Mouse (Mus musculus) heart, postnatal 14 days (tissue): Measurements from ENCODE around the gene Gramd1b. TPM values are rescaled to one million over a fixed set of nuclear protein-coding genes. Genes with fewer than 3 reads are reported as not detected.

Experiments
- DNase-seq, 2 experiments: peaks; one replicate each; pipeline ENCODE4 v3.0.0; 2021 to 2022
- intact Hi-C: fragments of 180-260 bp; cut with DNase I; formaldehyde crosslinking; loops from one replicate; pipeline ENCODE4 v1.15.1; 2025
- total RNA-seq, 2 experiments: library from RNA; stranded (reverse); gene quantifications; 2 replicates each; pipeline ENCODE4 v1.2.3; 2021

Gene Gramd1b
- total RNA-seq, 2 experiments from 2014 or later: 19.2 to 24.5 TPM

GRCm38 (mm10) chr9:40460781-40461180, 70.4 kb downstream of the Gramd1b start:
- intact Hi-C loops: no loop called here
- peak; percentile 26 to 33 for DNase-seq

DNA sequence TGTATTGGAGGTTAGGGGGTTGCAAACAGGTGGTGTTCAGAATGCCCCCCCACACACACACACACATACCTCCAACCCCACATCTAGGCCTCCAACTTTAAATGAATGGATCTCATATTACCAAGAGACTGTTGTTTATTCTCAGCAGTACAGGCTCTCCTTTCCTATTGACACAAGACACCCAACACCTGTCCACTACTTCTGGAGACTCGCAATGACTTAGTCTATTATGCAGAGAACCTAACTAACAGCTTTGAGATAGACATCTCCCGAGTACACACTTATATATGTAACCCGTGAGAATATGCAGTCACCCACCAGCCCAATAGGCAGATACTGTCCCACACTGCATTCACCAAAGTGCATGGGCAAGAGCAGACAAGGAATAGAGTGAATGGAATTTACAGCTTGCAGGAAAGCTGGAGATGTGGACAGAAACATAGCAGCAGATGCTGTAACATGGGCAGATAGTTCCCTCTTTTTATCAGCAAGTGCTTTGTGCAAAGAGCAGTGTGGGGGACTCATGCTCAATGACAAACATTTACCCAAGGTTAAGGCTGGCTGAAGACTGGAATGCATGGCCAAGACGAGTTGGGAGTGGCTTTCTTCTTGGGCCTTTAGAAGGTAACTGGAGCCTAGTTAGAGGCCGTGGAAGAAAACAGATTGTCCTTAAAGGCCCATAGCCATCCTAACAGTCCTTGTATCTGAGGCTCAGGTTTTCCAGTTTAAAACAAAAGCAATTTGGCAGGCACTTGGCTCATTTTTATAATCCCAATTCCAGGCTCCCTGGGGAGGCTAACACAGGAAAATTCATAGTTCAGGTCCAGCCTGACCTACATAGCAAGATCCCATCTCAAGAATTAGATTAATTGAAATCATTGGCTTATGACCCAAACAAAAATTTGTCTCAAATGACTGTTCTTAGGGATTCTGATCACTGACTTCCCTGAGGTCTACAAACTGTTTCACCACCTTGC, 71.6 kb downstream of the Gramd1b start:
- DNase-seq: no peak
- intact Hi-C loops: loop anchor here (5.0 kb wide), 1 partner anchor 123 kb away; no protein-coding TSS in a partner anchor

- DNase-seq: no peak
- intact Hi-C loops: loop anchor here (5.0 kb wide), 1 partner anchor 124 kb away; no protein-coding TSS in a partner anchor
These were observed 72.5 kb downstream of the Gramd1b start for GRCm38 (mm10) chr9:40458559-40459303.

- DNase-seq: peak in 1 of 2 experiments; percentile 14
- intact Hi-C loops: loop anchor here (5.0 kb wide), 1 partner anchor 125 kb away; no protein-coding TSS in a partner anchor
These were observed 73.7 kb downstream of the Gramd1b start for GRCm38 (mm10) chr9:40457448-40457847.

DNA sequence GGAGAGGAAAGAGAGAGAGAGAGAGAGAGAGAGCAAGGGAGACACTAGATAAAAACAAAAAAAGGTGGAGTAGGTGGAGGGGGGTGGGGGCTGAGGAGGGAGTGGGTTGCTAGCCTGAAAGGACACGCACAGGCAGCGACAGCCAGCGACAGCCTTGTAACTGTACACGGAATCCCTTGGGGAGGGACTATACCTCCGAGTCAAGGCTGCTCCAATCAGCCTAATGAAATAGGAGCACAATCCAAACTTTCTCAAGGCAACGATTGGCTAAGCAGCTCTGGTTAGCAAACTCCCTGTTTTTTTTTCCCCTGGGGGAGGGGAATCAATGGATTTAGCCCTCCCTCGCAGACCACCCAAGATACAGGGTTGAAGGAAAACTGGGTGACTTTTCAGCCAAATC, 75.0 kb downstream of the Gramd1b start:
- DNase-seq: peak; percentile 28 to 46
- intact Hi-C loops: loop anchor here (5.0 kb wide), 1 partner anchor 126 kb away; no protein-coding TSS in a partner anchor

DNA sequence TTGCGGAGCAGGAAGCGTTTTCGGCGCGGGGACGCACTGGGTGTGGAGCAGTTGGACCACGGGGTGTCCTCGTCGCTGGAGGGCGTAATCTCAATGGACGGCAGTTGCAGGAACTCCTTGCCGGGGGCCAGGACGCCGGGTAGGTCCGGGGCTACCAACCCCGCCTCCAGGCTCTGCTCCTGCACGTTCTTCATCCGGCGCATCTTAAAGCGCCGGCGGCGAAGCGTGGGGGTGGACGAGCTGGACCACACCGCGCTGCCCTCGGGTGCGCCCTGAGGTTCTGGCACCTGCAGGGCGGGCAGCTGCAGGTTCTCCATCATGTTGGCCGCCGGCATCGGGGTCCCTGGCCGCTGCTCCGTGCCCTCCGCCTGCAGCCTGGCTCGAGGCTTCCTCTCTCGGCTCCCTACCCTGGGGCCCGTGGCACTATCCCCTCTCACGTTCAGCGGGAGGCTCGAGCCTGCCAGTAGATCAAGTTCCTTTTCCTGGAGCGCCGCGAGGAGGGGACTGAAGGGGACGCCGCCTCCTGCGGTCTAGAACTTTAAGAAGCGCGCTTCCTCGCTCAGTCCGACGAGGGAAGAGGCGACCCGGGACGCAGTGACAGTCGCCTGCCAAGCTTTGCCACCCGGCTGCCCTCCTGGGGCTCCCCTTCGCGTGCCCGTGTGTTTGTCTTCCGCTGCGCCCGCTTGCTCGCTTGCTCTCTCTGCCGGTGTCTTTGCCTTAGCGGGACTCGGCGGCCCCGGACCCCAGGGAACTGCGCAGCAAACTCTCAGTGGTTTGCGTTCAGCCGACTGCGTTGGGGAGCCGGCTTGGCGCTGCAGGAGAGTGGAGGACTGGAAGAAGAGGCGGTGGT, 75.6 kb downstream of the Gramd1b start:
- intact Hi-C loops: loop anchor here (2.0 to 5.0 kb wide), 2 partner anchors 39 to 127 kb away; no protein-coding TSS in a partner anchor
- DNase-seq: peak; percentile 68

DNA sequence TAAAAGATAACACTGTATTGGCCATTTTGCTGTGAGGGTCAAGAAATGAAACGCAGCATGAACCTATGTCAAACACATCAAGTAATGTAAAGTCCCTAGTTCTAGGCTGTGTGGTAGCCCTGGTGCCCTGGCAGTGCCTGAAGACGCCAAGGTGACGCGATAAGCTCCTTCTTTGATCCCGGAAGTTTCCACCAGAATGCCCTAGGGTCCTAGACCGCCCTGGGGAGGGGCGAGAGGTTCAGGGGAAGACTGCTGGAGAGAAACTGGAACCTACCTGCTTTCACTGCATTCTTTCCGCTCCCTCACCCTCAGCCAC, 76.2 kb downstream of the Gramd1b start:
- no peak for DNase-seq
- intact Hi-C loops: loop anchor here (2.0 to 5.0 kb wide), 2 partner anchors 38 to 127 kb away; no protein-coding TSS in a partner anchor

- intact Hi-C loops: loop anchor here (2.0 kb wide), 1 partner anchor 37 kb away; no protein-coding TSS in a partner anchor
These were observed 77.3 kb downstream of the Gramd1b start for GRCm38 (mm10) chr9:40453889-40454288.

DNA sequence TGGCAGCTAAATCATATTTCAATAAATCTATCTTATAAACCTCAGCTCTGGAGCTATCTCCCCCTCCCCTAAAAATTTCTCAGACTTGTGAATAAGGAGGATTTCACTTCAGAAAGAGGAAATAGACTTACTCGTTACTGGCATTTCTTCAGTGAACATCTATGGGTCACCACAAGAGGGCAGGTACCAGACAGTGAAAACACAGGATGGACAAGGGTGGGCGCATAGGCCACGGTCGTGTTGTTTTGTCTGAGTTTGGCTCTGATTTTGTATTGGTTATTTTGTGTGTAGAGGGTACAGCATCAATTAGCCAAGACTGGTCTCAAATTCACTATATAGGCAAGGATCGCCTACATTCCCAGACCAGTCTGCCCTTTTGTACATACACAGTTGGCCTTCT, 79.0 kb downstream of the Gramd1b start:
- DNase-seq: no peak
- intact Hi-C loops: no loop called here

More at GRCm38 (mm10) chr9:40453889-40454288, 77.3 kb downstream of the Gramd1b start:
- no peak for DNase-seq

- intact Hi-C loops: no loop called here
- DNase-seq: no peak
These were observed 80.4 kb downstream of the Gramd1b start for GRCm38 (mm10) chr9:40450776-40451175.

GRCm38 (mm10) chr9:40450417-40450714, 80.8 kb downstream of the Gramd1b start:
- DNase-seq: no peak
- intact Hi-C loops: no loop called here

GRCm38 (mm10) chr9:40449610-40450416, 81.4 kb downstream of the Gramd1b start:
- intact Hi-C loops: no loop called here

GRCm38 (mm10) chr9:40448646-40449243, 82.4 kb downstream of the Gramd1b start:
- intact Hi-C loops: no loop called here

More at GRCm38 (mm10) chr9:40449610-40450416, 81.4 kb downstream of the Gramd1b start:
- DNase-seq: no peak

DNA sequence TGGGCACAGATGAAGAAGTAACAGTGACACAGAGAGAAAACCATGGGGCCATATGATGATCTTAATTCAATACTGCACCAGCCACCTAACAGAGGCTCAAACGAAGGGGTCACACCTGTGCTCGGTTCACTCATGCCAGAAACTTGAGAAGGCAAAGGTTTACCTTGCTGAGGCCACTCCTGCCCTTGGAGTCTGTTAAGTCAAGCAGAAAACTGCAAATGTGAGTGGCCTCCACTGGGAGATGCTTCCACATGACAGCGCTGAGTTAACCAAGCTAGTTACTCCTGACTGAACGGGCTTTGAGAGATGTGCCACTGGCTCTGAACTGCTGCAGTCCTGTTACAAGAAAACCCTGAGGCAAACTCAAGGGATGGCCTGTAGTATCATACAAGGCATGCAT, 83.9 kb downstream of the Gramd1b start:
- DNase-seq: no peak
- intact Hi-C loops: no loop called here

More at GRCm38 (mm10) chr9:40448646-40449243, 82.4 kb downstream of the Gramd1b start:
- DNase-seq: no peak

DNA sequence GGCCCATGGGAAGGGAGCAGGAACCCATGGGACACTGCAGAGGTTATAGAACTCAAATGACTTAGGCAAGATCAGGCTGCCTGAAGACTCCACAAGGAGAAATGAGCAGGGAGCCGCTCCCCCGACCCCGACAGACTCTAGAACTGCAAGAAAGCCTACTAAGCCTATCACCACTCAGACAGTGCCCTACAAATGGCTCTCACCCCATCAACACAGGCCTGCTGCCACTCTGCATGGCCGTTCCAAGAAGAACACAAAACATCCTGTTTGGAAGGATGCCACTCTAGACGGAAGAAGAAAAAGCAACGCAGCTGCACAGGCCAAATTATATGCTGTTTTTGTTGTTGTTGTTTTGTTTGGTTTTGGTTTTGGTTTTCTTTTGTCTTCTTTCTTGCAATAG, 86.2 kb downstream of the Gramd1b start:
- DNase-seq: no peak
- intact Hi-C loops: no loop called here

GRCm38 (mm10) chr9:40442784-40443183, 88.4 kb downstream of the Gramd1b start:
- no peak for DNase-seq

GRCm38 (mm10) chr9:40439973-40440687, 91.1 kb downstream of the Gramd1b start:
- intact Hi-C loops: no loop called here

More at GRCm38 (mm10) chr9:40442784-40443183, 88.4 kb downstream of the Gramd1b start:
- intact Hi-C loops: no loop called here

More at GRCm38 (mm10) chr9:40439973-40440687, 91.1 kb downstream of the Gramd1b start:
- DNase-seq: no peak
